Mouse (Mus musculus) layer of hippocampus, adult 8-10 months (tissue): Measurements from ENCODE around the gene Abcc4. TPM values are rescaled to one million over a fixed set of nuclear protein-coding genes. Genes with fewer than 3 reads are reported as not detected.

Experiments
- DNase-seq, 2 experiments: peaks; one replicate each; pipeline ENCODE4 v3.0.0; 2022; ENCODE audit warnings: low spot score in 2 of 2
- total RNA-seq, 4 experiments: library from RNA; stranded (reverse); gene quantifications; 2 replicates each; pipeline ENCODE4 v1.2.4; 2022

The Abcc4 gene
- total RNA-seq, 4 experiments from 2014 or later: 8.2 to 10.6 (median 10.1) TPM

DNA sequence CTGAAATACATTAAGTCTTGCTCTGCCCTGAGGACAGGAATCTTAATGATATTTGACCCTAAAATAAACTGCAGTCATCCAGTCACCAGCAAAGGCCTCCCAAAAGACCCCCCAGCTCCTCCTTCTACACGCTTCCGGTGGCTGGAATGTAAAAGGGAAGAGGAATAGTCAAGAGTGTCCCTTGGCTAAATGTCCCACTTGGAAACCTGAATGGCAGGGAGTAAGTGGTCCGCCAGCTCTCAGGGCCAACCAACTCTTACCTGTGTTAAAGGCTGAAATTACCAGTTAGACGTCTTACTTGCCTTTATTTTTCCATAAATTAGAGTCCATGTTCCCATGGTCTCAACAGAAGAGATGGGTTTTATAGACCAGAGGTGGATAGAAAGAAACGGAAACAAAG, 6.9 kb upstream of the Abcc4 start:
- DNase-seq: no peak

DNA sequence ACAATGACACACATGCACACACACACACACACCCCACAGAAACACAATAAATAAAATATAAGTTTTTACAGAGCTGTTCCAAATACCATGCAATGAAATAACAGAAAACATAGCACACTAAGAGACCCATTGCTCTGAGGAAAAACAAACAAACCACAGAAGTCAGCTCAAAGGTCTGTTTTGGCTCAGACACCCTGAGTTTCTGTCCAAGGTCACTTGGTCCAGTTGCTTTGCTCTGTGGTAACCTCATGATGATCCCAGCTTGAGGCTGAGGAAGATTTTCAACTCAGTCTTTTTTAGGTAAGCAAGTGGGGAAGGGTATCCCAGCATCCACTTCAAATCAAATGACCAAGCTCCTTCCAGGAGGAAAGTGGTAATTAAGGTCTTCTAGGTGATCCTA, 4.9 kb upstream of the Abcc4 start:
- no peak for DNase-seq

DNA sequence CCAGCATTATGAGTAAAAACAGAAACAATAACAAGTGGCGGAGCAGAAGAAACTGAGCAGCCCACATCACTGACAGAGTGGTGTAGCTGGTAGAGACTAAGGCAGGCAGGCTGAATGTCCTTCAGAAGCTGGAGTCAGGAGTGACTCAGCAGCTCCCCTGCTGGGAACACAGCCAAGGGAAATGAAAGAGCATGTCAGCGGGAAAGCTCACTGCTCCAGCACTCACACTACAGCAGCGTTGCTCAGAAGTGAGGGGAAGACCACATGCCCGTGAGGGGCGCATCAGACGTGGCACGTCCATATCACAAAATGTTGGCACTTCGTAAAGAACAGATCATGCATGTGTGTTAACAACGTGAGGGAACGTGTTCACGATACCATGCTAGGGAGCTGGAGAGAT, 3.7 kb upstream of the Abcc4 start:
- DNase-seq: peak; percentile 79 to 84

DNA sequence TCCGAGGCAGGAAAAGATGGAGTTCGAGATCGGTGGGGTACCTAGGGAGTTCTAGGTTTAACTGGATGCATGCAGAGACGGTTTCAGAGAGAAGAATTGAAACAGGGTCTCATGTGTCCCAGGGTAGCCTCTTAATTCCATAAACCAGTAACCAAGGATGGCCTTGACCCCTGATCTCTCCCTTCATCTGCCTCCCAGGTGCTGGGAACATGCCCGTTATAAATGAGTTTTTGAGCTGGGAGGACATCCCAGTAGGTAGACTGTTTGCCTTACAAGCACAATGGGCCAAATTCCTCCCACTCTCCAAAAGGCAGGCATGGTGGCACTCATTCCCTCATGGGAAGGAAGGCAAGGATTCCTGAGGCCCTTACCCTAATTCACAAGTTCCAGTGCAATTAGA, 2.1 kb upstream of the Abcc4 start:
- no peak for DNase-seq

DNA sequence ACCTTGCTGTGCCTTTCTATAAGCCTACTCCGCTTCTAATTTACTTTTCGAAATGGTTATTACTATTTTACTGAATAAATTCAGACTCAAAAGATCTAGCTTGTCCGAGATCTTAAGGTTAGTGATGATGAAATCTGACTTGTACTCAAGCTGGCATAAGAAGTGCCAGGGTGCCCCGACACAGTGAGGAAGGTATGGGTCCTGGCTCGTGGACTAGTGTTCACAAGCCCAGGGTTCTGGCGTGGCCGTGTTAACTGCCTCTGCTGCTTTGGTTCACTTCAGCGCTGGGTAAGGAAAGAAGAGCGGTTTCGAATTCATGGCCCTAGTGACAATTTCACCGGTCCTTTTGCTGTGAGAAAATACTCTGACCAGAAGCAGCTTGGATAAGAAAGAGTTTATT, 943 bp upstream of the Abcc4 start:
- no peak for DNase-seq

DNA sequence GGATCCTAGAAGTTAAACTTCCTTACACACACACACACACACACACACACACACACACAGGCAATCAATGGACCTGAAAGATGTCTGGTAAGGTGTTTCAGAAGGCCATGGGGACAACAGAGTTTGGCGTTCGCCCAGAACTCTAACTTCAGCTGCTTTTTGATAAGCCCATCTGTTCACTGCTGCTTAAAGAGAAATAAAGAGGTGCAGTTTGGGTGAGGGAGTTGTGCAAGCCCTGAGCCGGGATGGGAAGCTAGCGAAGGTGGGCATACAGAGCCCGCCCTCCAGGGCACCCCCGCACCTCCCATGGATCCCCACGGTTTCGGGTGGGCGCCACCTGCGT, 583 bp downstream of the Abcc4 start:
- peak; percentile 20 to 48 for DNase-seq

DNA sequence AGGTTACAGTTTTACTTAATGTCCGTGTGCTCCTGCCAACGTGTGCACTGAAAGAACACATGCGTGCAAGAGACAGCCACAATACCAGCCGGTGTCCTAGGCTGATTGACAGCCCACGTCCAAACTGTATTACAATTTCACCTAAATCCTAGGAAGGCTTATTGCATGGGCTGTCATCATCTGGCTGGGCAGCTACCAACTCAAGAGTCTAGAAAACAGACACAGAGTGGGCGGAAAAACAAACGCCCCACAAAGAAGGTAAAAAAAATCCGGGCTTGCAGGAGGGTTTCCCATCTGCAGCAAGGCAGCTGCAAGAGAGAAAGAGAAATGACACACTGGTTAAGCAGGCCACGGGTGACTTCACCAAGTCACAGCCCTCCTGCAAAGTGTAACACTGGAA, 2.7 kb downstream of the Abcc4 start:
- DNase-seq: no peak

DNA sequence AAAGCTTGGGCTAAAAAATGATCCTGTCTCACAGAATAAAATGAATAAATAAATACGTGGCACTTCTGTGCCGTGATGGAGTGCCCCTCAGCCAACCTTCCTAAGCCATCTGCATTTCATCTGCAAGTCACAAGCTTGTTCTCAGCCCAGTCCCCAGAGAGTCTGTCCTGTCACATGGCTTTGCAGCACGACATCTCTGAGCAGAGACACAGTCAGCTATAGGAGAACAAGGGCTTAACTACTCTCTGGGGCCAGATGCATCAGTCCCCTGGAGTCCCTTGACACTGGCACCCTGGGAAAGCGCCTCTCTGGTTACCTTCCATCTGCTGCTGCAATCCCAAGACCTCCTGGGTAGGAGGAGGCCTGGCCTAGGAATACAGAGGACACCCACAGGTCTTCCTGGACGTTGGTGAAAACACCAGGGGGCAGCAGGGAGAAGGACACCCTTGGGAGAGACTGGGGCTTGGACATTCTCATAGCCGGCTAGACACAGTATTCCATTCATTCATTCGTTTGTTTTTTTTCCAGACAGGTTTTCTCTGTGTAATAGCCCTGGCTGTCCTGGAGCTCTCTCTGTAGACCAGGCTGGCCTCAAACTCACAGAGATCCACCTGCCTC, 3.9 kb downstream of the Abcc4 start:
- no peak for DNase-seq

DNA sequence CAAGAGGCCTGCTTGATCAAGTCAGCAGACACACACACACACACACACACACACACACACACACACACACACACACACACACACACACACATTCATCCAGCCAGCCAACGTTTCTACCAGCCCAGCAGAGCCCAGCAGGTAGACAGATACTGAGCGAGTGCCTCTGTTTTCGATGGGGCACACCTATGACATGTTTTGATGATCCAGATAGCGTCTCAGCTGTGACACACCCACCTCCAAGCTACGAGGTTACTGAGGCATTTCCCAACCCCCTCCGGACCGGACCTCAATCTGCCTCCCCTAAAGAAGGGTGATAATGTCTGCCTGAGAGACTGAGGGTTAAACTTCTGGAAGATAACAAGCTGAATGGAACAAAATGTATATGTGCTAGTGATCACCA, 5.4 kb downstream of the Abcc4 start:
- DNase-seq: no peak

DNA sequence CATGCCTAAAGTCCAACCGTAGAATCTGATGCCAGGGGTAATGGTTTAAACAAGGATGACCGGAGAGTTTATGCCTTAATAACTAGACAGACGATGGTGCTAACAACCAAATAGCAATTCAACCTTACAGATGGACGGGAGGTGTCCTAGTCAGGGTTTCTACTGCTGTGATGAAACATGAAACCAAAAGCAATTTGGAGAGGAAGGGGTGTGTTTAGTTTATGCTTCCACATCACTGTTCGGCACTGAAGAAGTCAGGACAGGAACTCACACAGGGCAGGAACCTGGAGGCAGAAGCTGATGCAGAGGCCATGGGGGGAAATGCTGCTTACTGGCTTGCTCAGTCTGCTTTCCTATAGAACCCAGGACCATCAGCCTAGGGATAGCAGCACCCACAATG, 6.1 kb downstream of the Abcc4 start:
- no peak for DNase-seq

DNA sequence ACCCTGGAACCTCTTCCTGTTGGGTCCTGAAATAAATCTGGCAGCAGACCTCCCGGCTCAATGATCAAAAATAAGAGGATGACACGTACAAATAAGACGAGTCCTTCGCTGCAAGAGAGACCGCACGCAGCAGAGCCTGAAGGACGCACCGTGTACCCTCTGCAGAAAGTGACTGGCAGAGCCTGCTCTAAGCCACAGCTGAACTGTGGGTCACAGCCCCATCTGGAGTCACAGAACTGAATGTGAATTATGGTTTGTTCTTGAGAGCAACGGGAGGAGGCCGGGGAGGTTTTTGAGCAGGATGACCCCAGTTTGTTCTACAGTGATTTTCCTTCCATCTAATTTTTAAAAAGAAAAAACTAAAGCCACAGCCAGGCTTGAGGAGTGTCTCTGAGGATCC, 6.5 kb downstream of the Abcc4 start:
- no peak for DNase-seq

DNA sequence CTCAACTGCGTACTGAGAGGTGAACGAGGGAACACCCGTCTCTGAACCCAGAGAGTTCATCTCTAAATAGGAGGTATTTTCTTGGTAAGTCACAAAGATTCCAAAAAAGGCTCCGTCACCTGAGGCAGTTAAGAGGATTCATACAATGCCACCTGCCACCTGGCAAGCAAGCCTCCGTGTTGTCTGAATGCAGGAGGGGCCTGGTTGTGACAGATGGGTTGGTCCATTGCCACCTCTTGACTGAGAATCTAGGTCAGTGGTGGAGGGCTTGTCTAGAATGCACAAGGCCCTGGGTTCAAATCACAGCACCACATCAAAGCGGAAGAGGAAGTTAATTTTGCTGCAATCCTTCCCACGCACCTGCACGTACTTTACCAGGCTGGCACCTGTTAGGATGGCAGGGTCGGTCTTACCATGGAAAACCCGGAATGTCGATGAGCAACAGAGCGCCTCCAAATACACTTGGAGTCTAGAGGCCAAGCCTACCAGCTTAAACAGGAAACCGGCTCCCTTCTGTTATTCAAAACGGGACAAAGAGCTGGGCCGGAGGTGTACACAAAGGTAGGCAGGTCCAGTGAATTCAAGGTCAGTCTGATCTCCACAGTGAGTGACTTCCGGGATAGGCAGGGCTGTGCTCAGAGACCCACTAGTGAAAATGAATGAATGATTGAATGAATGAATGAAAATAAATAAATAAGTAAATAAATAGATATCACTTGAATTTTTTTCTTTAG, 9.3 kb downstream of the Abcc4 start:
- no peak for DNase-seq

DNA sequence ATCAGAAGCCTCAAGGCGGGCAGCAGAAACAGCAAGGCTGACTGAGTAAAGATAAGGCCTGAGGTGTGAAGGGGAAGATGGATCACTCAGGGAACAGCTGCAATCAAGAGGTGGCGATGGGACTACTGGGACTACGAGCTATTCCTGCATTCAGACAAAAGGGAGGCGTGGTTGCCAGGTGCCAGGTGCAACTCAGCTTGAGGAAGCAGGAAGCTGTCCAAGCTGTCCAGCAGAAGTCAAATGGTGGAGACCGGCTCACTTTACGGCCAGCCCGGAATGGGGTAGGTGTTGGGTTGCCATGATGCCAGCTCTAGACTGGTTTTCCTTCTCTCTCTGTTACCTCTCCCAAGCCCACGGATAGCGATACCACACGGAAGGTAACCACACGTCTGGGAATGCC, 10.2 kb downstream of the Abcc4 start:
- DNase-seq: no peak

DNA sequence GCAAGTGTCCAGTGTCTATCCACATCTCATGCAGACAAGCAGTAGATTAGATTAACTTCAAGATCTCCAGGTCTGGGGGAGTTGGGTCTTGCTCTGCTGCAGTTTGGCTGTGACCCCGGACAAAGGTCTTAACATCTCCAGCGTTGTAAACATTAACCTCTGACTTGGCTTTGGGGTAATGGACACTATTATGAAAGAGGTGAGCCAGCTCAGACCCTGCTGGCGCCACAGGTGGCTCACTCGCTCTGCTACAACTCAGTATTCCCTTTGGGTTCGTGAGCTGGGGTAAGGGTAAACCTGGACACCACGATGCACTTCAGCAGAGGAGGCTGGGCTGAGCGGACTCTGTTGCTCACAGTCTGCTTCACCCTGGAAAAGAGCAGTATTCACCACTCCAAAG, 11.7 kb downstream of the Abcc4 start:
- no peak for DNase-seq

DNA sequence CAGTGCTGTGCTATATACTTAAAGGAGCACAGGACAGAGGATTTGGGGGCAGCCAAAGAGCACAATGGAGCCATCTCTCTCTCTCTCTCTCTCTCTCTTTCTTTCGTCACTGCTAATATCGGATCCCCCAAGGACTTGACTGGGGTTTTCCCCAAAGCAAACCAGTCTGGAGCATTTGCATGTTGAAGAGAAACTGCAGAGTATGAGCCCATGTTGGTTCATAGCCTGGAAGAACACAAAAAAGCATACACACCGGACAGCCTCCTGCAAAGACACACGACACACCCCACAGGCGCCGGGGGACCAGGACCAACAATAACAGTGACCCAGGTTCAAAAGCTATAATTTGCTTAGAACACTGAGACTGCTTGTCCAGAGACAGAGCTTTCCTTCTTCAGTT, 14.1 kb downstream of the Abcc4 start:
- DNase-seq: no peak

DNA sequence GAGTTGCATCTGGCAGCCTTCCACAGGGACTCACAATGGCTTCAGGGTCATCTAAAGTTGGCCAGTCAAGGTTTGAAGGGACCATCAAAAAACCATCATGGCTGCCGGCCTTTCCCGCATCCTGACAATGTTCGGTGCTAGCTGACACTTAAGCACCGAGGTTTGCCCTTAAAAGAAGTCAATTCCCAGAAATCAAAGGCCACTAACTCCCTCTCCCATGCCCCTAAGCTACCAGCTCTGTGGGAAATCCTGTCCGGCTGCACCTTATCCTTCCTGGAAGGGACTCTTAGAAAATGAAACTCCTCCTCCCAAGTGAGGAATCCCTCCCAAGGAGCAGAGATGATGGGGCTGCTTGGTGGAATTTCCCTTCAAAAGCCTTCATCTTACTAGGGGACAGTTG, 14.6 kb downstream of the Abcc4 start:
- no peak for DNase-seq

DNA sequence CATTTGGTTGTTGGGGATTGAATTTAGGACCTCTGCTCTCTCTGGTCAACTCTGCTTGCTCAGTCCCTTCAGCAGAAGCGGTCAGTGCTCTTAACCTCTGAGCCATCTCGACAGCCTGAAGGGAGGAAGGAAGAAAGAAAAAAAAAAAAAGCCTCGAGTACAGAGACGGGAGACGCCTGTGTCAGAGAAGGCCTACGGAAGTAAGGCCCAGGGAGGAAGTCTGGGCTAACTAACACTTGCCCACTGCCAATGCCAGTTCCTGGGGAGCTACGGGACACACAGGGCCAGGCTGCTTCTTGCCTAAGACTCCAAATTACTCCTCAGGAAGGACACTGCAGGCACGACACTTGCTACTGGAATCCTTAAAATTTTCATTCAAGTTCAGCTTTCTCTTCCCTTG, 15.1 kb downstream of the Abcc4 start:
- no peak for DNase-seq

DNA sequence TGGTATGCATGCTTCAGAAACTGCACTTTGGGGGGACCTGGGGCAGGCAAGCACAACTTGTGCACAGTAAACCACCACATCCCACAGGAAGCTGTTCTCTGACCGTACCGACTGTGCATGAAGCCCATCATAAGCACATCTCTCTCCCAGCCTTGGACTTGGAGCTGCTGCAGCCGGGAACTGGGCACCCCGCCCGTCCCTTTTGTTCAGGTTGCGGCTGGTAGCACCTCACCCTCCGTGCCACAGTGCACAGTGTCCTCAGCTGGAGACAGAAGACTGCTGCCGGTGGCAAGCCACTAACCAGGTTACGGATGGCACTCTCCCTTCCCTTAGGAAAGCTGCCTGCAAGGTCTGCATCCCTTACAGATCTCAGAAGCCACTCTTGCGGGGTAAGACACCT, 15.7 kb downstream of the Abcc4 start:
- no peak for DNase-seq

DNA sequence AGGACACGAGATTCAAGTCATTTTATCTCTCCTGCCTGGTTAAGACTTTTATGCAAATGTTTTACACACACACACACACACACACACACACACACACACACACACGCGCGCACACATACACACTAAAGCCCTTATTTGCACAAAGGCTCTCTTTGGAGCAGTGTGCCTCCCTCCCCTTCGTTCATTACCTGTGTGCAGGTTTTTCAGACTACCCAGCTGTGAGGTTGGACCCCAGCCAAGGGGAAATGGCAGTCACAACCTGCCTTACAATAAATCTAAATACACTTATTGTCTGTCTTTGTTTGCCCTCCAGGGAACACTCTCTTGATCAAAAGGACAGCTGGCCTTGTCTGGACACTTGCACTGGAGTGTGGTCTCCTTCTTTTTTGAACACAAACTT, 17.4 kb downstream of the Abcc4 start:
- DNase-seq: no peak

DNA sequence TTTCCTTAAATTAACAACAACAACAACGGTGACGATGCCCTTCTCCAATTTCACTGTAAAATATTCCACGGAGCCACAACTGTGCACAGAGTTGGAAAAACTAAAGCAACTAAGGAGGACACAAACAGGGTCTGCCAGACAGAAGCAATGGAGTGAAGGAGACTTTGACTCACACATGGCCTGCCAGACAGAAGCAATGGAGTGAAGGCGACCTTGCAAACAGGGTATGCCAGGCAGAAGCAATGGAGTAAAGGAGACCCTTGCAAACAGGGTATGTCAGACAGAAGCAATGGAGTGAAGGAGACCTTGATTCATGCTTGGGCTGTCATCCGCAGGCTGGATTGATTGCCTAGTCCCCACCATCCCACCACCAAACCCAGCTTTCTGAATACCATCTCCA, 19.2 kb downstream of the Abcc4 start:
- no peak for DNase-seq

DNA sequence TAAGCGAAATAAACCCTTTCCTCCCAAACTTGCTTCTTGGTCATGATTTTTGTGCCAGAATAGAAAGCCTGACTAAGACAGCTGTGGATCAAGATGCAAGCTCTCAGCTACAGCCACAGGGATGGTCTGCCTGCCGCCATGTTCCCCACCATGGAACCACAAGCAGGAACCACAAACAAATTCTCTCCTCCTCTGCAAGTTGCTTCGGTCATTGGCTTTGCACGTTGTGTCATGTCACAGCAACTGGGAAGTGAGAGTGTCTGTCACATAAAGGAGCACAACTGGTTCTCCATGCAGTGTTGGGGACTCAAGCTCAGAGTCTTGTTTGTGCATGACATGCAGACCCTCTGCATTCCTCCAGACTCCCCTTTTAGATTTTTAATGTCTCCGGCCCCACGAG, 20.4 kb downstream of the Abcc4 start:
- DNase-seq: no peak

DNA sequence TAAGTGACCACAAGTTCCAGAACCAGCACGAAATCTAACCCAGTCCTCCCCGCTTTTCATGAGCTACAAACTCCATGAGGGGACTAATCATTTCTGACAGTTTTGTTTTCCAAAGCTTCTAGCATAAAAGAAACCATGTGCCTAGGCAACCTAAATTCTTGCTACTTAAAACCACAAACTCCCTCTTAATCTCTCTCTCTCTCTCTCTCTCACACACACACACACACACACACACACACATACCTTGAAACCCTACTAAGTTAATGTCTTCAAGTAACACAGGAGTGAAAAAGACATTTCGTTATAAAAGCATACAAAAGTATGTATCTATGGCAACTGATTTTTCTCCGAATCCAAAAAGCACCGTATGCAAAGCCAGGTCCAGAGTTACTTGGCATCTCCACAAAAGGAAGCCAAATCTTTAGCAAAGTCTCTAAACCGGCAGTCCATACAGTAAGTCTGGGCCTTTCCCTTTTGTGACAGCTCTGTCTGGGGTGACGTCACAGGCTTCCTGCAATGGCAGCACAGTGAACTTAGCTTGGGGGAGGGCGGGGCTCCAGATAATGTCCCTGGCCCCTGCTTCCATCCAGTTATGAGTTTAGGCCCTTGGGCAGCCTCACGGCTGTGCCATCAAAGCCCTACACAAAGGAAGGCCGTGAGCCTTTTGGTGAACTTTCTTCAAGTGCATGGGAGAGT, 23.5 kb downstream of the Abcc4 start:
- DNase-seq: no peak

DNA sequence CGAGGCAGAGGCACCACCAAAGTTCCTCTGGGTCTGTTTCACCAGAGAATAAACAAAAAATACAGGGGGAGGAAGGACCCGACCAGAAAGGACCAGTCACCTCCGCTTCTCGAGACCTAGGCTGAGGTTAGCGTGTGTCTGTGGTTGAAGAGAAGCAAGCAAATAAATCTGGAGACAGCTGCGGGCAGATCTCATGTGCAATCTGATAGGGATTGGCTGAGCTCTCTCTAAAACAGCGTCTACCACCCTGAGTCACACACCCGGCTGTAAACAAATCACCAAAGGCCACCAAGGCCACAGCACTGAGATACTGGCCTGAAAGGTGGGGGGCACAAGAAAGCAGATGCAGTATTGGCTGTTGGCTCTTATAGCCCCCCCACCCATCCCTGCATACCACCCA, 24.9 kb downstream of the Abcc4 start:
- DNase-seq: no peak
